Mouse (Mus musculus) forebrain, embryonic 10.5 days (tissue): ENCODE results near the gene Gtsf1. TPM values are rescaled to one million over a fixed set of nuclear protein-coding genes. Genes with fewer than 3 reads are reported as not detected.
A peak's percentile ranks its signal among the peaks of the same experiment; 100 is the strongest.

Experiments
- DNase-seq: peaks from one replicate; pipeline ENCODE4 v3.0.0-alpha.2; 2017; ENCODE audit warnings: low spot score; ENCODE audit errors: extremely low spot score
- H3K27ac ChIP-seq: fragments of 300-500 bp; sonication (generic); 2 replicates; pipeline ENCODE4 v1.5.1; 2016; ENCODE audit warnings: mild to moderate bottlenecking
- H3K27me3 ChIP-seq: fragments of 300-500 bp; sonication (generic); 2 replicates; pipeline ENCODE4 v1.6.1; 2016; ENCODE audit warnings: mild to moderate bottlenecking; ENCODE audit not compliant: poor library complexity, severe bottlenecking
- H3K36me3 ChIP-seq: fragments of 300-500 bp; sonication (generic); replicated peaks from 2 replicates; pipeline ENCODE4 v1.6.1; 2016; ENCODE audit warnings: mild to moderate bottlenecking, moderate library complexity
- H3K4me1 ChIP-seq: fragments of 300-500 bp; sonication (generic); 2 replicates; pipeline ENCODE4 v1.6.1; 2016
- H3K4me3 ChIP-seq: fragments of 300-500 bp; sonication (generic); 2 replicates; pipeline ENCODE4 v1.5.1; 2016; ENCODE audit warnings: mild to moderate bottlenecking, moderate library complexity
- H3K9me3 ChIP-seq: fragments of 300-500 bp; sonication (generic); 2 replicates; pipeline ENCODE4 v1.6.1; 2016; ENCODE audit warnings: mild to moderate bottlenecking, moderate library complexity
- WGBS: fragments of 180-500 bp; shearing (Covaris S2); methylation state at CpG from one replicate; pipeline ENCODE4 v1.1.7; 2016; 5-methylcytosine and 5-hydroxymethylcytosine counted together
- polyA plus RNA-seq: library from polyadenylated mRNA; unstranded; fragments of >200 nt; fragmentation: Nextera tagmentation; extraction: Ambion mirVana; gene quantifications from 2 replicates; pipeline ENCODE4 v1.2.1, GENCODE M21; 2016

Gtsf1 gene
- polyA plus RNA-seq, 1 experiment from 2014 or later, result not detected

DNA sequence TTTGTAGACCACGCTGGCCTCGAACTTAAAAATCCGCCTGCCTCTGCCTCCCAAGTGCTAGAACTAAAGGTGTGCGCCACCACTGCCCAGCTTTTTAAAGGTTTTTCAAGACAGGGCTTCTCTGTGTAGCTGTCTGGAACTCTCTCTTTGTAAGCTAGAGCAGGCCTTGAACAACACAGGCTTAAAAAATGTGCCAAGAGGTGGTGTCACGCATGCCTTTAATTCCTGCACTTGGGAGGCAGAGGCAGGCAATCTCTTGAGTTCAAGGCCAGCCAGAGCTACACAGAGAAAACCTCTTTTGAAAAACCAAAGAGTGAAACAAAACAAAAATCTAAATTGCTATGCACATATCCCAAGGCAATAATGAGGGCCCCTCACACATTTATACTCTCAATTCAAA lies 28.9 kb downstream of the Gtsf1 start:
- Histone ChIP-seq H3K27ac (no peak overlapping the region), H3K4me3 (no peak overlapping the region), H3K9me3 (no peaks in the 10 kb centered on the region), H3K4me1 (no peaks in the 10 kb centered on the region), H3K36me3 (no peaks in the 10 kb centered on the region), H3K27me3 (no peaks in the 10 kb centered on the region)
- WGBS, result 95% methylated on average over 5 of the region's 5 CpGs
- DNase-seq, result no peak

DNA sequence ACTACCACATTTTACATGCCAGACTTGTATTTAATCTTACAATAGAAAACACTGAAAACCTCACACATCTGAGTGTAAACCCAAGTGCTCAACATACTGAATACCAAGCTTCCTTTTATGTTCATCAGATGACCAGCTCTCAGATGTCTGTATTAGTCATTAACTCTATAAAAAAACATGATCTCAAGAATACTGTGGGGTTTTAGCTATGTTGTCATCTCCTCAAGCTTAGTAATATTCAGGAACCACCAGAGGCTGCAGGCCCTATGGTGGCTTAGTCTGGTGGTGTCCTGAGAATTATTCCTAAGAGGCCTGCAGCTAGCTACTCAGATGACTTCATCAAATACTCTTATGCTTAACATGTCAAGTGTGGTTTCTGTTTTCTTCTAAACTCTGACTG lies 36.7 kb downstream of the Gtsf1 start:
- Histone ChIP-seq H3K27ac (no peak overlapping the region), H3K4me1 (no peaks in the 10 kb centered on the region), H3K36me3 (no peaks in the 10 kb centered on the region), H3K27me3 (no peaks in the 10 kb centered on the region), H3K4me3 (no peak overlapping the region), H3K9me3 (no peaks in the 10 kb centered on the region)
- DNase-seq, result no peak

DNA sequence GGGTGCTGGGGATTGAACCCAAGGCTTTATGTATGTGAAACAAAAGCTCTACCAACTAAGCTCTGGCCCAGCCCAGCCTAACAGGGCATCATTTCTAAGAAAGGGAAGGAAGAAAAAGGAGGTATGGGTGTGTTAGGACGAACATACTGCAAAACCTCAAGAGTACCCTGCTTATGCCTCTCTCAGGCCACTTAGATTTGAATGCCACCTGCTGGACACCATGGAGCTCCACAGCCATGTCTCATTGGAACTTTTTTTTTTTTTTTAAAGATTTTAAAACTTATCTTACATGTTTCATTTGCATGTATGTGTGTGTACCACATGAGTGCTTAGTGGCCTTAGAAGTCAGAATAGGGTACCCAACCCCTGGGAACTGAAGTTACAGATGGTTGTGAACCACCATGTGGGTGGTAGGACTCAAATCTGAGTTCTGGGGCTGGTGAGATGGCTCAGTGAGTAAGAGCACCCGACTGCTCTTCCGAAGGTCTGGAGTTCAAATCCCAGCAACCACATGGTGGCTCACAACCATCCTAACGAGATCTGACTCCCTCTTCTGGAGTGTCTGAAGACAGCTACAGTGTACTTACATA lies 41.6 kb downstream of the Gtsf1 start:
- Histone ChIP-seq H3K27ac (no peak overlapping the region), H3K9me3 (no peaks in the 10 kb centered on the region), H3K27me3 (no peaks in the 10 kb centered on the region), H3K4me3 (no peak overlapping the region), H3K4me1 (peaks cover 2% of the 10 kb centered on the region; the same call in 1 of the 2 replicates), H3K36me3 (no peaks in the 10 kb centered on the region)
- DNase-seq, result no peak
- WGBS, result 50% methylated on average over 4 of the region's 4 CpGs

DNA sequence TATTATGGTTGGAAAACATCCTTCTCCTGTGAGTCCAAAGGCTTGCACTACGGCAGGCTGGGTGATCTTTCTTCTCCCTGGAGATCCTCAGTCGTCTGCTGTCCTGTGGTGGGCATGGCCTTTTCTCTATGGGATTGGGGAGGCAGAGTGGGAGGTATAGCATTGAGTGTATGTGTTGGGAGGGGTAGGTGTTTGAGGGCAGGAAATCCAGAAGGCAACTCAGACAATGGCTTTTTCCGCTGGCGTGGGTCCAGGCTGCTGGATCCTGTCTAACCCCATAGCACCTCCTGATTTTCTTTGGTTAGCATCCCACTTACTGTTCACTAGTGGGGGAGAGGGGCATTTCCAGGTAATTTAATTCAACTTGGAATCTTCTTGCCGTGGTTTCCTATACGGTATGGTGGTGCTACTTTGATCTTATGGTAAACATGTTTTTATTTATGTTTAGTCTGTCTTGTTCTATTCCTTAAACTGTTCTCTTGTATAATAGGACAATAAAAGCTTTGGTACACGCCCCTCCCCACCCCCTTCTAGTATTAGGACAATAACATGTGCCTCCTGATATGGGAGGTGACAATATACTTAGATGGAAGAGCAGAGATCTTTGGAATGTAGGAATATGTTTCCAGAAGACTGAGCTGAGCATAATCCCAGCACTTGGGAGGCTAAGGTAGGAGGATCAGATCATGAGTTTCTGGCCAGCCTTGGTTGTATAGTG lies 46.3 kb downstream of the Gtsf1 start:
- Histone ChIP-seq H3K4me3 (no peak overlapping the region), H3K27ac (no peak overlapping the region), H3K27me3 (no peaks in the 10 kb centered on the region), H3K36me3 (no peaks in the 10 kb centered on the region), H3K9me3 (no peaks in the 10 kb centered on the region), H3K4me1 (peaks cover 12% of the 10 kb centered on the region)
- DNase-seq, result no peak
- 77% methylated on average over 7 of the region's 7 CpGs for WGBS

DNA sequence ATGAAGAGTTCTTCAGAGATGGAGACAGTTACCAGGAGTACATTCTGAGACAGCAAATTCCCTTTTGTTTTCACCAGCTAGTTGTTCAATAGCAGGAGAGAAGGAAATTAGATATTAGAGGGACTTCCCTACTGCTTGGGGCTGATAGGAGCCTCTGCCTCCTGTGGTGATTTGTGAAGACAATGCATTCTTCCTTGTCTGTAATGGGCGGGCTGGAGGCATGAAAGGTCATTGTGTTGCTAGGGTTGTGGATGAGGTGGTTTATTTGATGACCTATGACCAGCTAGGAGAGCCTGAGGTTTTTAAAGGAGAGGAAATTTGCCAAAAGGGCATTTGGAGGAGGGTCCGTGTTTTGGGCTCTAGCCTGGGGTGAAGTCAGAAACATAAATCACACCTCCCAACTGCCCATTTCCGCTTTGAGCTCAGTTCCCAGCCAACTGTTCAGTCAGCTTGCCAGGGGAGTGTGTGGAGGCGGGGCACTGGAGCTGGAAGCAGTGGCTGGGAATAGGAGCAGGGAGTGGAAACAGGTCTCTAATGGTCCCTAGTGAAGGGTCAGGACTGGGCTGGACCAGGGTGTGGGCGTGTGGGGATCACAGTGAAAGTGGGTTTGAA lies 47.4 kb downstream of the Gtsf1 start:
- WGBS, result 43% methylated on average over 5 of the region's 5 CpGs
- H3K4me1 ChIP-seq, result peaks cover 21% of the 10 kb centered on the region
- DNase-seq, result no peak
- no peak overlapping the region for H3K4me3 ChIP-seq
- no peak overlapping the region for H3K27ac ChIP-seq
- no peaks in the 10 kb centered on the region for H3K9me3 ChIP-seq
- H3K27me3 ChIP-seq, result no peaks in the 10 kb centered on the region
- no peaks in the 10 kb centered on the region for H3K36me3 ChIP-seq

DNA sequence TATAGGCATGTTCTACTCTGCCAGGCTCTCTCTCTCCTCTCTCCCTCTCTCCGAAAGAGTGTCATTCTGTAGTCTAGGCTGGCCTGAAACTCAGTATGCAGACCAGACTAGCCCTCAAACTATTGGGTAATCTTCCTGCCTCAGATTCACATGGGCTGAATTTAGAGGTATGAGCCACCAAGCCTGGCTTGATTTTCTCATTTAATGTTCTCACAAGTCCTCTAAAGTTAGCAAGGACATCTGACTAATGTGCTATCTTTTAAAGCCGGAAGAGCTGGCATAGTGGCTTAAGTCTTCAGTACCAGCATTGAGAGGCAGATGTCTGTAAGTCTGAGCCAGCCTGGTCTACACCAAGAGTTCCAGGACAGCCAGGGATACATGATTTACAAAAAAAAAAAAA lies 48.2 kb downstream of the Gtsf1 start:
- 84% methylated on average over 2 of the region's 2 CpGs for WGBS

DNA sequence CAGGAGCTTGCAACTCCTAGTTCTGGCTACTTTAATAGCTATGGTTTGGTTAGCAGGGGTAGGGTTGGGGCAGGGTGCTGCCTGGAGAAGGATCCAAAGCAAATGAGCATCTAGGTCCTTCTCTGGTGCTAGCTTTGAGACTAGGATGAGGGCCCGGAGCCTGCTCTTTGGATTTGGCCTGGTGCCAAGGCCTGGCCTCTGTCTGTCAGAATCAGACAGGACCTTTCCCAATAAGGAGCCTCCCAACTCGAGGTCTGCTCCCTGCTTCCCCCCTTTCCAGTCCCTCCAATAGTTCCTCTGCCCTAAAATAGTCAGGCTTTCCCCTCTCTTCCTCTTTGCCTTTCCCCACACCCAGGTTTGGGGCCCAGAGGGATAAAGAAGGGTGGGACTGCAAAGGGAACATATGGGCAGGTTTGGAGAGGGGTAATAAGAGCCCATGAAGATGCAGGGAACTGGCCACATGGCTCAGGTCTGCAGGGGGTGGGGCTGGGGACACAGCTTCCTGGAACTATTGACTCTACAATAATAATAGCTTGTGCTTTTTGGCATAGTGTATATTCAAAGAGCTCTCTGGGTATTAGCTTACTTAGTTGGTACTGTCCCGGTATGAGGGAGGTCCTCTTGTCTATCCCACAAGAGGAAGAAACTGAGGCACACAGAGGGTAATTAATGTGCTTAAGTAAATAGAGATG lies 51.5 kb downstream of the Gtsf1 start:
- DNase-seq, result no peak
- WGBS, result 71% methylated on average over 3 of the region's 3 CpGs
- Histone ChIP-seq H3K4me3 (no peak overlapping the region), H3K4me1 (peaks cover 23% of the 10 kb centered on the region), H3K27me3 (no peaks in the 10 kb centered on the region), H3K36me3 (no peaks in the 10 kb centered on the region), H3K27ac (no peak overlapping the region), H3K9me3 (no peaks in the 10 kb centered on the region)

More for the DNA sequence above, 48.2 kb downstream of the Gtsf1 start:
- no peaks in the 10 kb centered on the region for H3K27me3 ChIP-seq
- no peak overlapping the region for H3K4me3 ChIP-seq
- no peaks in the 10 kb centered on the region for H3K36me3 ChIP-seq
- H3K9me3 ChIP-seq, result no peaks in the 10 kb centered on the region
- DNase-seq, result no peak
- H3K27ac ChIP-seq, result no peak overlapping the region
- peaks cover 23% of the 10 kb centered on the region for H3K4me1 ChIP-seq

DNA sequence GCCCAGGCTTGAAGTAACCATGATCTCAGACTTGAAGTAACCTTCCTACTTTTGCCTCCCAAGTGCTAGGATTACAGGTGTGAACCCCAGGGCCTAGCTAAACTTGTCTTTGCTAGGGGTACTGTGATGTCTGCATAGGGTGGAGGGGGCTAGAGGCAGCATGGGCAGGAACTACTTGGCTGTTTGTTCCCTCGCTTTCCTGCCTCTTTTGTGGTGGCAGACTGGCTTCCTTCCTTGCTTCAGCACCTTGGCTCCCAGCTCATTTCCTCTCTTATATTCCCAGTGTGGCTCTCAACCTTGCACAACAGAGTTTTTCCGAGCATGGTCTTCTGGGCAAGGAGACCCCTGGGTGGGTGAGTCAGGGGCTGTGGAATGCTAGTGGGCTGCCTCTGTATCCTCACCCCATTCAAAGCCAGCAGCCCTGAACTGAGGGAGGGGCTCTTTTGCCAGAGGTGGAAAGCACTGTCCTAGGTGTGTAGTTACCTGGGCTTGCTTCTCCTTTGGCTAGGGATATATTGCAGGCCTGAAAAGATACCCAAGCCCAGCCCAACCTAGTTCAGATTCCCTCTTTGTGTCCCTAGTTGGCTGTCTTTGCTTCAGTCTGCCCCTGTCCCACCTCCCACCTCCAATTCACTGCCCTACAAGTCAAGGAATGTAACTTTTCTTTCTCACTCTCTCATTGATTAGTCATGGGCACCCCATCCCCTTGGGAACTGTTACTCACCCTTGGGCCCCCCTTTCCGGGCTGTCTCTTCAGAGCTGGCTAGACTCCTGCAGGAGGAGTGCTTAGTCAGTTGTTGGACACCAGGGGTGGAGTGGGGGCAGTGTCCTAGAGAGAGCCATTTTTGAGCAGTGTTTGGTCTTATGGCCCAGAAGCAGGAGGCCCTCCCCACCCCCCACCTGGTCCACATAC lies 52.3 kb downstream of the Gtsf1 start:
- H3K27ac ChIP-seq, result peak overlapping the region; percentile 30; the same call in 1 of the 2 replicates
- 72% methylated on average over 3 of the region's 3 CpGs for WGBS

DNA sequence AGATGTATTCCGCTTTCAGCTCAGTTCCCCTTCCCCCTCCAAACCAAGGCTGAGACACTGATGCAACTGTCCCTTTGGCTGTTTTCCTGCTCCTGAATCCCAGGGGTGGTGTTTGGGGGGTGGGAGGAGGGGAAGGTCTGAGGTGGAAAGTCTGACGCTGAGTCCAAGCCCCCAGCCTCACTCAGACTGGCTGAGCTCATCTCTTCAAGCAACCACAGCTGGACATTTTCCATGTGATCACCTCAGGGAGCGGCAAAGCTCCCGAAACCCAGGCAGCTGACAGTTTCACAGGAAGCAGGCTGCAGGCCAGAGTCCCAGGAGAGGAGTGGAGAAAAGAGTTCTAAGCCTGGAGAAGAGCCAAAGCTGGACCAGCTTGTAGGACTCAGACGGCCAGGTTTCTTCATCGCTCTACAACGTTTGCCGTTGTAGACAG lies 53.4 kb downstream of the Gtsf1 start:
- H3K4me1 ChIP-seq, result 0 out of 2 replicates have a peak, but pooled peaks cover 10% of the 10 kb centered on the region
- DNase-seq, result no peak
- no peaks in the 10 kb centered on the region for H3K27me3 ChIP-seq
- no peaks in the 10 kb centered on the region for H3K9me3 ChIP-seq
- H3K4me3 ChIP-seq, result no peak overlapping the region
- no peaks in the 10 kb centered on the region for H3K36me3 ChIP-seq
- 79% methylated on average over 8 of the region's 8 CpGs for WGBS
- H3K27ac ChIP-seq, result no peak overlapping the region

More for the DNA sequence above, 52.3 kb downstream of the Gtsf1 start:
- H3K9me3 ChIP-seq, result no peaks in the 10 kb centered on the region
- DNase-seq, result no peak
- no peak overlapping the region for H3K4me3 ChIP-seq
- H3K27me3 ChIP-seq, result no peaks in the 10 kb centered on the region
- peaks cover 16% of the 10 kb centered on the region for H3K4me1 ChIP-seq
- no peaks in the 10 kb centered on the region for H3K36me3 ChIP-seq

DNA sequence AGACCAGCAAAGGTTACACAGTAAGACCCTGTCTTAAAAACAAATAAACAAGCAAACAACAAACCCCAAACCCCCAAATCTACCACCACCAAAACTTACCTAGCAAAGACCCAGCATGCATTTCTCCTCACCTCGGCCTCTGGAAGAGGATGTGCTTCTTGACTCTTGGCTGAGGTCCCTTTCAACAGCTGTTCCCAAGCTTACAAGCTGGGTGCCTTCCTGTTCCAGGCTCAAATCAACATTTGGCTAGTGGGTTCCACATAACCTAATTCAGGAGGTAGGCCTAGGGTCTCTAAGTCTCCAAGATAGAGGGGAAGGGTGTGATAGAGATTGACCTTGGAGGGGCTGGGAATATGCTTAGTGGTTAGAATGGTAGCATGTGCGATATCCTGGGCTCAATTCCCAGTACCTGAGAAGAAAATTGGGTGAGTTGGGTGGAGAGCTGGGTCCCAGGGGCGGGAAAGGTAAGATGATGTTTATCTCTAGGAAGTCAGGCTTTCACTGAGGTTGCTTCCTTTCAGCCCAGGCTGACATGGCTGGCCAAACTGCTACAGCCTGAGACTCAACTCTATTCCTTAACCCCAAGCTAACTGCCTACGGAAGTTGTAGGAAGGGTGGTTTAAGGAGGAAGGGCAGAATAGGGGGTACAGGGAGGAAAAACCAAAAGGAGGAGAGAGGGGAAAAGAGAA lies 55.0 kb downstream of the Gtsf1 start:
- no peak for DNase-seq

DNA sequence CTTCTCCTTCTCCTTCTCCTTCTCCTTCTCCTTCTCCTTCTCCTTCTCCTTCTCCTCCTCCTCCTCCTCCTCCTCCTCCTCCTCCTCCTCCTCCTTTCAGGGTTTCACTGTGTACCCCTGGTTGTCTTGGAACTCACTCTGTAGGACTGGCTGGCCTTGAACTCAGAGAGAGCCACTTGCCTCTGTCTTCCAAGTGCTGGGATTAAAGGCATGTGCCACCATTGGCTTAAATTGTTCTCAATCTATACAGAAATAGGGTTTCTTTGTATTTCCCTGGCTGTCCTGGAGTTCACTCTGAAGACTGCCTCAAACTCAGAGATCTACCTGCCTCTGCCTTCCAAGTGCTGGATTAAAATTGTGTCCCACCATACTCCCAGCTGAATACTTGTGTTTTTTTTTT lies 57.8 kb downstream of the Gtsf1 start:
- Histone ChIP-seq H3K4me3 (no peak overlapping the region), H3K27me3 (no peaks in the 10 kb centered on the region), H3K9me3 (no peaks in the 10 kb centered on the region), H3K36me3 (no peaks in the 10 kb centered on the region), H3K27ac (no peak overlapping the region), H3K4me1 (peaks cover 14% of the 10 kb centered on the region)
- no peak for DNase-seq

More for the DNA sequence above, 55.0 kb downstream of the Gtsf1 start:
- 91% methylated on average over 4 of the region's 4 CpGs for WGBS
- H3K4me3 ChIP-seq, result no peak overlapping the region
- 0 out of 2 replicates have a peak, but pooled peaks cover 15% of the 10 kb centered on the region for H3K4me1 ChIP-seq
- H3K27ac ChIP-seq, result no peak overlapping the region
- no peaks in the 10 kb centered on the region for H3K36me3 ChIP-seq
- H3K27me3 ChIP-seq, result no peaks in the 10 kb centered on the region
- H3K9me3 ChIP-seq, result no peaks in the 10 kb centered on the region

DNA sequence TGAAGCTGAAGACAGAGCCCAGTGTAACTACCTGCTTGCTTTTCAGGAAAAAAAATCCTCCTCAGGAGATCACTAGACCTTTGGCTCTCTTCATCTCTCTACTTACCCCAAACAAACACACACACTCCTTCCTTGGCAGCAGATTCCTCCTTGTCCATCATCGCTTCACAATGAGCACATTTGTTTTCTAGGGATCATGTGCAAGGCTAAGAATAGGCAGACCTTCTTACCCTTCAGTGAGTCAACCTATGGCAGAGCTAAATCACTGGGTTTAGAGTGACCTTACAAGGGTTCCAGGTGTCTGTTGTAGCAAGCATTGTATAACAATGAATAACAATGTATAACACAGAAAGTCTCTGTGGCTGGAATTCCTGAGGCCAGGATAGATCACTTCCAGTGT lies 58.5 kb downstream of the Gtsf1 start:
- Histone ChIP-seq H3K4me3 (no peak overlapping the region), H3K27ac (no peak overlapping the region), H3K27me3 (no peaks in the 10 kb centered on the region), H3K4me1 (peaks cover 21% of the 10 kb centered on the region), H3K36me3 (no peaks in the 10 kb centered on the region), H3K9me3 (no peaks in the 10 kb centered on the region)
- WGBS, result 77% methylated on average over 1 of the region's 1 CpGs
- DNase-seq, result no peak
